Mouse (Mus musculus): ENCODE results near the gene Kalrn.

DNA sequence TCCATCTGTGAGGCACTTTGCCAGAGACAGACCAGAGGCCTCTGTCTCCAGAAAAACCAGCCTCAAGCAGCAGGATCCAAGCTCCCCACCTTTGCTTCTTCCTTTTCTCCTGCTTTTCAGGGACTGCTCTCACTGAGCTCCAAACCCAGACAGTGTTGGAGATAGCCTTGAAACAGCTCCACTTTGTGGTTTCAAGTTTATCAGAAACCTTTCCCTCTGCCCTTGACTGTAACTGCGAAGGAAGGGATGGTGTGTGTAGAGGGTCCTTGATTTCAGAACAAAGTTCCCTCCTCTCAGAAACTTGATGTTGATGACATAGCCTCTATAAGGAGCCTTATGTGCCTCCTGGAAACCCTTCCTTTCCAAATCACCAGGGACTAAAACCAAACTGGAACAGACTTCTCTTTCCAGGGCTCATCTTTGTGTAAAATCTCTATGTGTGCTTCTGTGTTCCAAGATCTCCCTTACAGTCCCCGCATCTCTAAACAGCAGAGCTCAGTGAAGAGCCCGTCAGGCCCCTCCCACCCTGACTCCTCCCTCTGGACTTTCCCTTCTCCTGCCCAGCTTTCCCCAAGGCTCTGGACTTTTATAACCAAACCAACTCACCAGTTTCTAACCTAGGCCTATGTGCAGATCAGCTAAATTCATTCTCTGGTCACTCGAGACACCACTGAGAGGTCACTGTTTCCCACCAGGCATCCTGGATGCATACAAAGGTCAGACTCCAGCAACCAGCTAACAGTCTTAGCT, 415.8 kb downstream of the Kalrn start:
- no peak for TF ChIP-seq CTCF (IDR thresholded peaks at IDR 0.05; ENCODE audit: extremely low read depth, insufficient read length, insufficient replicate concordance, low read depth, low read length)
- TF ChIP-seq POLR2A (IDR thresholded peaks at IDR 0.05; ENCODE audit: low read depth, low read length) = no peak
